Mouse (Mus musculus) bone marrow, adult 2 months (tissue): ENCODE results near the gene Dse.

Experiments used
- CTCF ChIP-seq: fragments of 200-500 bp; IDR thresholded peaks from 2 replicates; pipeline ENCODE4 v1.5.1; 2011; ENCODE audit warnings: low read length, control low read depth; ENCODE audit not compliant: control insufficient read depth, insufficient read depth
- POLR2A ChIP-seq: fragments of 200-500 bp; IDR thresholded peaks from 2 replicates; pipeline ENCODE4 v1.6.1; 2011; ENCODE audit warnings: low read depth, mild to moderate bottlenecking, control low read depth, low read length, borderline replicate concordance; ENCODE audit not compliant: control insufficient read depth

GRCm38 (mm10) chr10:34127392-34128378 lies 79.8 kb downstream of the Dse start, which contains the start of gene Calhm6:
- TF ChIP-seq POLR2A (0 out of 2 replicates have a peak, but pooled peaks have one; percentile 30), CTCF (no peak)
